Mouse (Mus musculus): Measurements from ENCODE around the gene Bdh1. TPM values are rescaled to one million over a fixed set of nuclear protein-coding genes. Genes with fewer than 3 reads are reported as not detected.
A peak's percentile ranks its signal among the peaks of the same experiment; 100 is the strongest.

Bdh1 gene
- total and polyA plus RNA-seq, 2 experiments from 2014 or later: 4.2 to 9.5 TPM

GRCm38 (mm10) chr16:31490967-31491366 lies 68.9 kb downstream of the Bdh1 start:
- ATAC-seq (ENCODE audit: insufficient read depth, low read depth): no peak
- no peak for DNase-seq (ENCODE audit: low spot score)
- Histone ChIP-seq H3K4me2 (ENCODE audit: low read depth, low read length) (no peak overlapping the region), H3K27me3 (ENCODE audit: control insufficient read depth, insufficient read depth, low read length) (0 out of 2 replicates have a peak, but pooled peaks cover 3% of the 10 kb centered on the region), H3K9ac (replicated peaks; ENCODE audit: low read depth, low read length) (no peak overlapping the region), H3K4me3 (ENCODE audit: low read depth, low read length) (no peak overlapping the region), H3K36me3 (replicated peaks; ENCODE audit: control insufficient read depth, insufficient read depth, low read length) (no peaks in the 10 kb centered on the region), H3K4me1 (ENCODE audit: control insufficient read depth, insufficient read depth) (peaks cover 8% of the 10 kb centered on the region; the same call in 1 of the 2 replicates), H3K9me3 (replicated peaks; ENCODE audit: control insufficient read depth, low read length) (no peaks in the 10 kb centered on the region), H3K27ac (ENCODE audit: low read depth) (no peak overlapping the region)
- WGBS: 86% methylated on average over 7 of the region's 7 CpGs
- TF ChIP-seq EP300 (IDR thresholded peaks at IDR 0.05; ENCODE audit: low read depth) (no peak), CTCF (IDR thresholded peaks at IDR 0.05; ENCODE audit: low read depth) (no peak)

- no peak for ATAC-seq (ENCODE audit: insufficient read depth, low read depth)
- peaks cover 8% of the 10 kb centered on the region; the same call in 1 of the 2 replicates for H3K4me1 ChIP-seq (ENCODE audit: control insufficient read depth, insufficient read depth)
- DNase-seq (ENCODE audit: low spot score): no peak
These were observed 71.0 kb downstream of the Bdh1 start for GRCm38 (mm10) chr16:31492921-31493549.

GRCm38 (mm10) chr16:31493550-31493965 lies 71.5 kb downstream of the Bdh1 start:
- Histone ChIP-seq H3K9ac (replicated peaks; ENCODE audit: low read depth, low read length) (no peak overlapping the region), H3K4me3 (ENCODE audit: low read depth, low read length) (no peak overlapping the region), H3K36me3 (replicated peaks; ENCODE audit: control insufficient read depth, insufficient read depth, low read length) (no peaks in the 10 kb centered on the region), H3K4me2 (ENCODE audit: low read depth, low read length) (no peak overlapping the region), H3K27ac (ENCODE audit: low read depth) (no peak overlapping the region), H3K27me3 (ENCODE audit: control insufficient read depth, insufficient read depth, low read length) (0 out of 2 replicates have a peak, but pooled peaks cover 3% of the 10 kb centered on the region), H3K4me1 (ENCODE audit: control insufficient read depth, insufficient read depth) (peaks cover 8% of the 10 kb centered on the region; the same call in 1 of the 2 replicates), H3K9me3 (replicated peaks; ENCODE audit: control insufficient read depth, low read length) (no peaks in the 10 kb centered on the region)
- TF ChIP-seq EP300 (IDR thresholded peaks at IDR 0.05; ENCODE audit: low read depth) (no peak), CTCF (IDR thresholded peaks at IDR 0.05; ENCODE audit: low read depth) (no peak)
- ATAC-seq (ENCODE audit: insufficient read depth, low read depth) (no peak), DNase-seq (ENCODE audit: low spot score) (no peak)
- WGBS: 53% methylated on average over 6 of the region's 6 CpGs

More at GRCm38 (mm10) chr16:31492921-31493549, 71.0 kb downstream of the Bdh1 start:
- no peak overlapping the region for H3K9ac ChIP-seq (replicated peaks; ENCODE audit: low read depth, low read length)
- no peaks in the 10 kb centered on the region for H3K36me3 ChIP-seq (replicated peaks; ENCODE audit: control insufficient read depth, insufficient read depth, low read length)
- no peak overlapping the region for H3K27ac ChIP-seq (ENCODE audit: low read depth)
- no peak overlapping the region for H3K4me3 ChIP-seq (ENCODE audit: low read depth, low read length)
- no peaks in the 10 kb centered on the region for H3K9me3 ChIP-seq (replicated peaks; ENCODE audit: control insufficient read depth, low read length)
- H3K4me2 ChIP-seq (ENCODE audit: low read depth, low read length): no peak overlapping the region
- TF ChIP-seq CTCF (IDR thresholded peaks at IDR 0.05; ENCODE audit: low read depth) (no peak), EP300 (IDR thresholded peaks at IDR 0.05; ENCODE audit: low read depth) (no peak)
- WGBS: 48% methylated on average over 12 of the region's 12 CpGs
- H3K27me3 ChIP-seq (ENCODE audit: control insufficient read depth, insufficient read depth, low read length): 0 out of 2 replicates have a peak, but pooled peaks cover 3% of the 10 kb centered on the region

- 0 out of 2 replicates have a peak, but pooled peaks cover 3% of the 10 kb centered on the region for H3K27me3 ChIP-seq (ENCODE audit: control insufficient read depth, insufficient read depth, low read length)
- H3K36me3 ChIP-seq (replicated peaks; ENCODE audit: control insufficient read depth, insufficient read depth, low read length): no peaks in the 10 kb centered on the region
- no peak overlapping the region for H3K27ac ChIP-seq (ENCODE audit: low read depth)
- TF ChIP-seq CTCF (IDR thresholded peaks at IDR 0.05; ENCODE audit: low read depth) (no peak), EP300 (IDR thresholded peaks at IDR 0.05; ENCODE audit: low read depth) (no peak)
- ATAC-seq (ENCODE audit: insufficient read depth, low read depth) (peak; percentile 88), DNase-seq (ENCODE audit: low spot score) (peak; percentile 70)
- 26% methylated on average over 6 of the region's 6 CpGs for WGBS
- peaks cover 8% of the 10 kb centered on the region; the same call in 1 of the 2 replicates for H3K4me1 ChIP-seq (ENCODE audit: control insufficient read depth, insufficient read depth)
- H3K9me3 ChIP-seq (replicated peaks; ENCODE audit: control insufficient read depth, low read length): no peaks in the 10 kb centered on the region
- no peak overlapping the region for H3K4me2 ChIP-seq (ENCODE audit: low read depth, low read length)
- no peak overlapping the region for H3K9ac ChIP-seq (replicated peaks; ENCODE audit: low read depth, low read length)
- no peak overlapping the region for H3K4me3 ChIP-seq (ENCODE audit: low read depth, low read length)
These were observed 71.9 kb downstream of the Bdh1 start for GRCm38 (mm10) chr16:31493991-31494390.

GRCm38 (mm10) chr16:31495356-31495755 lies 73.3 kb downstream of the Bdh1 start:
- Histone ChIP-seq H3K9ac (replicated peaks; ENCODE audit: low read depth, low read length) (no peak overlapping the region), H3K36me3 (replicated peaks; ENCODE audit: control insufficient read depth, insufficient read depth, low read length) (no peaks in the 10 kb centered on the region), H3K4me1 (ENCODE audit: control insufficient read depth, insufficient read depth) (peaks cover 8% of the 10 kb centered on the region; the same call in 1 of the 2 replicates), H3K27ac (ENCODE audit: low read depth) (no peak overlapping the region), H3K27me3 (ENCODE audit: control insufficient read depth, insufficient read depth, low read length) (0 out of 2 replicates have a peak, but pooled peaks cover 3% of the 10 kb centered on the region), H3K4me3 (ENCODE audit: low read depth, low read length) (no peak overlapping the region), H3K4me2 (ENCODE audit: low read depth, low read length) (no peak overlapping the region), H3K9me3 (replicated peaks; ENCODE audit: control insufficient read depth, low read length) (no peaks in the 10 kb centered on the region)
- 32% methylated on average over 7 of the region's 7 CpGs for WGBS
- no peak for ATAC-seq (ENCODE audit: insufficient read depth, low read depth)
- DNase-seq (ENCODE audit: low spot score): no peak
- TF ChIP-seq EP300 (IDR thresholded peaks at IDR 0.05; ENCODE audit: low read depth) (no peak), CTCF (IDR thresholded peaks at IDR 0.05; ENCODE audit: low read depth) (no peak)

All from heart, postnatal 0 days (tissue).